Mouse (Mus musculus) heart, embryonic 14.5 days (tissue): ENCODE measurements around the gene Elf1. TPM values are rescaled to one million over a fixed set of nuclear protein-coding genes. Genes with fewer than 3 reads are reported as not detected.
A peak's percentile ranks its signal among the peaks of the same experiment; 100 is the strongest.

Experiments used
- ATAC-seq: fragments of 200-750 bp; cut with Nextera tagmentation; 2 replicates; pipeline ENCODE4 v1.8.0; 2017; ENCODE audit warnings: low read depth, moderate TSS enrichment; ENCODE audit not compliant: insufficient number of reproducible peaks, insufficient read depth, low FRiP score
- H3K27ac ChIP-seq, 2 experiments: fragments of 200-500 bp in 1 of 2; fragments of 300-500 bp in 1 of 2; sonication (generic) in 1 of 2; replicated peaks in 1 of 2; 2 replicates each; pipeline ENCODE4 v1.5.1; 2012 to 2014; ENCODE audit warnings: low read depth in 2 of 2, low read length in 2 of 2, control low read depth in 1 of 2, mild to moderate bottlenecking in 1 of 2, mixed read lengths in 1 of 2; ENCODE audit not compliant: control insufficient read depth in 1 of 2, insufficient read depth in 1 of 2
- H3K27me3 ChIP-seq: fragments of 300-500 bp; sonication (generic); 2 replicates; pipeline ENCODE4 v1.6.1; 2014; ENCODE audit warnings: mild to moderate bottlenecking, low read length, control low read depth; ENCODE audit not compliant: control insufficient read depth, insufficient read depth
- H3K36me3 ChIP-seq: fragments of 300-500 bp; sonication (generic); 2 replicates; pipeline ENCODE4 v1.6.1; 2014; ENCODE audit warnings: mild to moderate bottlenecking, control low read depth, low read length, mixed read lengths; ENCODE audit not compliant: control insufficient read depth, insufficient read depth
- H3K4me1 ChIP-seq, 2 experiments: fragments of 200-500 bp in 1 of 2; fragments of 300-500 bp in 1 of 2; sonication (generic) in 1 of 2; 2 replicates each; pipeline ENCODE4 v1.6.1; 2012 to 2014; ENCODE audit warnings: low read length in 2 of 2, control low read depth in 1 of 2, mixed read lengths in 1 of 2; ENCODE audit not compliant: control insufficient read depth in 2 of 2, insufficient read depth in 2 of 2
- H3K4me2 ChIP-seq: fragments of 300-500 bp; sonication (generic); 2 replicates; pipeline ENCODE4 v1.6.1; 2014; ENCODE audit warnings: mild to moderate bottlenecking, low read length
- H3K4me3 ChIP-seq, 2 experiments: fragments of 200-500 bp in 1 of 2; fragments of 300-500 bp in 1 of 2; sonication (generic) in 1 of 2; 2 replicates each; pipeline ENCODE4 v1.5.1; 2012 to 2014; ENCODE audit warnings: low read length in 2 of 2, mild to moderate bottlenecking in 2 of 2, control low read depth in 1 of 2, low read depth in 1 of 2, moderate library complexity in 1 of 2; ENCODE audit not compliant: control insufficient read depth in 1 of 2, insufficient read depth in 1 of 2
- H3K9ac ChIP-seq: fragments of 300-500 bp; sonication (generic); 2 replicates; pipeline ENCODE4 v1.6.1; 2014; ENCODE audit warnings: mild to moderate bottlenecking, low read length
- H3K9me3 ChIP-seq: fragments of 300-500 bp; sonication (generic); 2 replicates; pipeline ENCODE4 v1.6.1; 2016; ENCODE audit warnings: low read length, control low read depth; ENCODE audit not compliant: control insufficient read depth
- WGBS: fragments of 180-500 bp; shearing (Covaris S2); extraction: QIAGEN DNeasy Blood & Tissue Kit; methylation state at CpG from one replicate; pipeline ENCODE4 v1.1.7; 2014; 5-methylcytosine and 5-hydroxymethylcytosine counted together
- polyA plus RNA-seq: library from polyadenylated mRNA; unstranded; fragments of >200 nt; fragmentation: Nextera tagmentation; extraction: Ambion mirVana; gene quantifications from 2 replicates; pipeline ENCODE4 v1.2.1, GENCODE M21; 2014

Elf1 gene
- polyA plus RNA-seq, 1 experiment from 2014 or later = 12.0 TPM

DNA sequence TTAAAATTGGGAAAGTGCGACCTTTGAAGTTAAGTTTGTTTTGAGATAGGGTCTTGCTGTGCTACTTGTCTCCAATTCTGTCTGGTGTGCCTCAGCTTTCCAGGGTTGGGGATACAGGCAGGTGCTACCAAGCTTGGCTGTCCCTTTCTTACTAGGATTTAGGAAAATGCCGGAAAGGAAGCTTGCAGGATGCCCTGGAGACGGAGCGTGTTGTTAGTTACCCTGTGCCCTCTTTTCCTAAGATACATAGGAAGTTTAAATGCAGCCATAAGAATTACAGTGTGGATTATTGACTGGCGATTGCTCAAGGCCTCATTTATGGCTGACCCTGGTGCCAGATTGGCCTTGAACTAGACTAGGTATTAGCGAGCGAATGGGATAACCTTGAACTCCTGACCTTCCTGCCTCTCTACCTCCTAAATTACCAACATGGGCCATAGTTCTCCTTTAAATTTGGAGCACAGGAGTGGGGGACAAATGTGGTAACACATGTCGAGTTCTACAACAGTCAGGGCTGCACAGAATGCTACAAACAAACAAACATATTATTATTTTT is 36.3 kb downstream of the Elf1 start:
- H3K27me3 ChIP-seq = no peaks in the 10 kb centered on the region
- peaks cover 3 to 13% of the 10 kb centered on the region in 2 experiments; a peak in 3 of 4 replicates for H3K4me1 ChIP-seq
- WGBS = 91% methylated on average over 8 of the region's 8 CpGs
- H3K4me3 ChIP-seq = no peak overlapping the region
- no peak overlapping the region for H3K27ac ChIP-seq
- ATAC-seq = no peak
- no peaks in the 10 kb centered on the region for H3K9me3 ChIP-seq
- H3K9ac ChIP-seq = no peak overlapping the region
- H3K4me2 ChIP-seq = no peak overlapping the region
- no peaks in the 10 kb centered on the region for H3K36me3 ChIP-seq

DNA sequence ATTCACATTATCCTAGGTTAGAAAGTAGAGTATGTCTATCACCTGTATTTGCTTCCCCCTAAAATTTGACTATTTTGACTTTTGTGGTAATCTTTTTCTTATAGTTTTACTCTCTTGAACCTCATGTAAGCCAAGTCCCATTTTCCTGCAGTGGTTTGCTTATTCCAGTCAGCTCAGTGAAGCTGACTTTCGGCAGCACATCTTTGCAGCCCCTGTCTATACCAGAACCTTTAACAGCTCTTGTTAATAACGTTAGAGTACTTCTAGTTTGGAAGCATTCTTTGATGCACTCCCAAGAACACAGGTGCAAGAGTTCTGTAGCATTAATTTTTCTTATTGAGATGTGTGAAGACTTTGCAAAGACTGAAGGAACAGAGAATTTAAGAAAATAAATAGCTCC is 37.1 kb downstream of the Elf1 start:
- peaks cover 3 to 16% of the 10 kb centered on the region in 2 experiments; a peak in 3 of 4 replicates for H3K4me1 ChIP-seq
- H3K27me3 ChIP-seq = no peaks in the 10 kb centered on the region
- H3K36me3 ChIP-seq = no peaks in the 10 kb centered on the region
- H3K4me3 ChIP-seq = no peak overlapping the region
- H3K9me3 ChIP-seq = no peaks in the 10 kb centered on the region
- no peak for ATAC-seq
- H3K9ac ChIP-seq = no peak overlapping the region
- no peak overlapping the region for H3K27ac ChIP-seq
- no peak overlapping the region for H3K4me2 ChIP-seq
- WGBS = 87% methylated on average over 2 of the region's 2 CpGs

DNA sequence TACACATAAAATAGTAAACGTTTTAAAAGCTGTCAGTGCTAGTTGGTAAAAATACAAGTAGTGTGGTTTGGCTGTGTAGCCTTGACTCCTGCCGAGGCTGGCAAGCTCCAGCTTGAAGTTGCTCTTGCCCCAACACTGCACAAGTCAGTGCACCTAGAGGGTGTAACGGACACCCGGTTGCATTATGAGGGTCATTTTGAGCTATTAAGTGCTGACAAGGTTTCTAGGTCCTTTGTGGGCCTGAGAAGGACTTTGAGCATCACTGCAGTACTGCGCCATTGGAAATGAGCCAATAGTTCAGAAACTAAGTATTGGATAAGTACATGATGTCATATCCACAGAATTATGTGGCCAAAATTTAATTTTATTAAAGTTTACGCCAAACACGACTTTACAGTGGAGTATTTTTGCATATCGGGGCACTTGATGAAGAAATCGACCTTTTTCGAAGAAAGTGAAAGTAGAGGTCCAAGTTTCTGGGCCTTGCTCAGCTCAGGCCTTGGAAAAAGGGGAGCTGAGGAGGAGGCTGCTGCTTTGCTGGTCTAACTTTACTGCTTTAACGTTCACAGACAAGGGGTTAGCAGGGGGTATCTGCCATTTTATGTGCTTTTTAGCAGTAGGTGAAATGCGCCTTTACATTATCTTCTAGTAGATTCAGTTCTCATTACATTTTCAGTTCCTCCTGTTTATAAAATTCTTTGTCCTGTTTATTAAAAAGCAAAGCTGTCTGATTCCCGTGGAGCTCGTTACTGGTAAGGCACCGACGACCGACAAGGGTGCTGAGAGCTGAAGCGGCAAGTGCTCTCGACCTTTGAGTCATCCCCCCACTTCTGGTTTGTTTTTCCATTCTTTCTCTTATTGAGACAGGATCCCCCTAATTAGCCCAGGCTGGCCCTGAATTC is 38.0 kb downstream of the Elf1 start:
- no peak for ATAC-seq
- H3K36me3 ChIP-seq = no peaks in the 10 kb centered on the region
- no peak overlapping the region for H3K27ac ChIP-seq
- no peak overlapping the region for H3K4me2 ChIP-seq
- no peaks in the 10 kb centered on the region for H3K27me3 ChIP-seq
- no peaks in the 10 kb centered on the region for H3K9me3 ChIP-seq
- peaks cover 3 to 16% of the 10 kb centered on the region in 2 experiments; a peak in 3 of 4 replicates for H3K4me1 ChIP-seq
- H3K9ac ChIP-seq = no peak overlapping the region
- WGBS = 72% methylated on average over 19 of the region's 19 CpGs
- H3K4me3 ChIP-seq = no peak overlapping the region

DNA sequence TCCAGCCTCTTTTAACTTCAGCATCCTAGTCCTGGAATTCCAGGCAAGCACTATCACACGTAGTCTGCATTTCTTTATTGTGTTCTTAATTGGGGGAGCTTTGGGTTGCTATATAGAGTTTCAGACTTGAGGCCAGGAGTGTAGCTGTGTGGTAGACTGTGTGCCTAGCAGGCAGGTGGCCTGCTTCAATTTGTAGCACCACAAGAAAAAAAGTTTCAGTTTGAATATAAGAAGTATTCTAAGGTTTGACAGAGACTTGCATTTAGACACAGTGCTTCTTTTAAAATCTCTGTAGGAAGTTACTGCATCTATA is 38.6 kb downstream of the Elf1 start:
- no peaks in the 10 kb centered on the region for H3K27me3 ChIP-seq
- no peaks in the 10 kb centered on the region for H3K36me3 ChIP-seq
- H3K9ac ChIP-seq = no peak overlapping the region
- no peak overlapping the region for H3K27ac ChIP-seq
- no peak overlapping the region for H3K4me3 ChIP-seq
- H3K4me2 ChIP-seq = no peak overlapping the region
- 55% methylated on average over 1 of the region's 1 CpGs for WGBS
- ATAC-seq = no peak
- peaks cover 3 to 16% of the 10 kb centered on the region in 2 experiments; a peak in 3 of 4 replicates for H3K4me1 ChIP-seq
- no peaks in the 10 kb centered on the region for H3K9me3 ChIP-seq

DNA sequence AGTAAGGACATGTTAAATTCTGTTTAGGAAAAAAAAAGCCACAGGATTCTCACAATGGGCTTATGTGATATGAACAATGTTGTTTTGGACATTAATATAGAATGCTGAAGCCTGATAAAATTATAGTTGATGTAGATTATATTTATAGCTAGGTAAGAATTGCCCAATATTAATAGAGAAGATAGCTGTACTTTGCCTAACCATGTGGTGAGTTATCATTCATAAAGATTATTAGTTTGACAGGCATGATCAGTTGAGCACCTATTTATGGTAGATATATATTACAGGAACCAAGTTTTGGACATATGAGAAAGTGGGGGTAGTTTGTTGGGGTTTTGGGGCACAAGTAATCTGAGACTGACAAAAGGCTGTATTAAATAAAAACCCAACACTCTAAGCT is 39.6 kb downstream of the Elf1 start:
- Histone ChIP-seq H3K27ac (no peak overlapping the region), H3K4me3 (no peak overlapping the region), H3K4me1 (peaks cover 3 to 16% of the 10 kb centered on the region in 2 experiments; a peak in 3 of 4 replicates), H3K4me2 (no peak overlapping the region), H3K9ac (no peak overlapping the region), H3K36me3 (no peaks in the 10 kb centered on the region), H3K9me3 (no peaks in the 10 kb centered on the region), H3K27me3 (no peaks in the 10 kb centered on the region)
- no peak for ATAC-seq

DNA sequence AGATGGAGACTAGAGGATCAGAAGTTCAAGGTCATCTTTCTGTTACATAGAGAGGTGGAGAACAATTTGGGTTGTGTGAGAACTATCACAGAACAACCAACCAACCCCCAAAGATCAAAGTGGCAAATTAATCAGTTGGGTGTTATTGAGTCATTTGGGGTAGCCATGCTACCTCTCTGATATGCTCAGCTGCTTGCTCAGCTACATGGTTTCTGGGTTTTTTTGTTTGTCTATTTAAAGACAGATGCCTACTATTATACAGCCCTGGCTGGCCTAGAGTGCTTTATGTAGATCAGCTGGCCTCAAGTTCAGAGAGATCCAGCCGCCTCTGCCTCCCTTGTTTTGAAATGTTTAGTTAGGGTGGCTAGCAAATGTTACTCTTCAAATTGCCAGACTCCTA is 40.1 kb downstream of the Elf1 start:
- peaks cover 3 to 16% of the 10 kb centered on the region in 2 experiments; a peak in 3 of 4 replicates for H3K4me1 ChIP-seq
- peak overlapping the region in 1 of 2 experiments; percentile 63; a peak in 2 of 4 replicates for H3K27ac ChIP-seq
- no peaks in the 10 kb centered on the region for H3K27me3 ChIP-seq
- no peak for ATAC-seq
- no peak overlapping the region for H3K4me2 ChIP-seq
- no peak overlapping the region for H3K9ac ChIP-seq
- no peaks in the 10 kb centered on the region for H3K9me3 ChIP-seq
- no peaks in the 10 kb centered on the region for H3K36me3 ChIP-seq
- WGBS = 87% methylated on average over 1 of the region's 1 CpGs
- H3K4me3 ChIP-seq = no peak overlapping the region

DNA sequence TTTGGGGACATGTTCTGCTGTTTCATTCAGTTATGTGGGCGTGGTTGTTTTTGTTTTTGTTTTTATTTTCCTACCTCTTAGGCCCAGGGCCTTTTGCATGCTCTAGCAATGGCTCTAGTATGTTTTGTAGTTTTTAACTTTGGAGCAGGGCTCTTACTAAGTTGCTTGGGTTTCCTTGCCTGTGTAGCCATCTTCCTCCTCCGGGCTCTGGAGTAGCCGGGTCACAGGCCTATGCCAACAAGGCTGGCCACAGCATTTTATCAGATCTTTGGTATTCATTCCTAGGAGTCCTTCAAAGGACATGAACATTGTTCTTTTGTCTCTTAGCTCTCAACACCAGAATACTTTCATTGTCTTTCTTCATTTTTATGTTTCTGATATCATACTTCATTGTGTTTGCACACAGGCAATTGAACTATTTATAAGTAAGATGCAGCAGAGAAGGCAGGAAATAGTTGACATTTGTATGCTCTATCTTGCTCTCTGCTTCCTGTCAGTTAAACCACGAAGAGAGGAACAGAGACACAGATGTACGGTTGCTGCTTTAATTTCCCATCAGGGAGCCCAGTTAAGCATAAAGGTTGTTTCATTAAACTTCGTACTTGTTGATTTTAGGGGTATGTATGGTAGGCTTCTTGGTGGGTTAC is 40.6 kb downstream of the Elf1 start:
- H3K9ac ChIP-seq = no peak overlapping the region
- H3K27ac ChIP-seq = peak overlapping the region in 1 of 2 experiments; percentile 63; a peak in 2 of 4 replicates
- no peaks in the 10 kb centered on the region for H3K36me3 ChIP-seq
- no peaks in the 10 kb centered on the region for H3K27me3 ChIP-seq
- H3K9me3 ChIP-seq = no peaks in the 10 kb centered on the region
- ATAC-seq = no peak
- H3K4me1 ChIP-seq = peaks cover 3 to 16% of the 10 kb centered on the region in 2 experiments; a peak in 3 of 4 replicates
- no peak overlapping the region for H3K4me2 ChIP-seq
- H3K4me3 ChIP-seq = no peak overlapping the region
- WGBS = 48% methylated on average over 6 of the region's 6 CpGs
